Comparison of ENCODE assay signal across 9 mouse cellular contexts in the genomic region with DNA sequence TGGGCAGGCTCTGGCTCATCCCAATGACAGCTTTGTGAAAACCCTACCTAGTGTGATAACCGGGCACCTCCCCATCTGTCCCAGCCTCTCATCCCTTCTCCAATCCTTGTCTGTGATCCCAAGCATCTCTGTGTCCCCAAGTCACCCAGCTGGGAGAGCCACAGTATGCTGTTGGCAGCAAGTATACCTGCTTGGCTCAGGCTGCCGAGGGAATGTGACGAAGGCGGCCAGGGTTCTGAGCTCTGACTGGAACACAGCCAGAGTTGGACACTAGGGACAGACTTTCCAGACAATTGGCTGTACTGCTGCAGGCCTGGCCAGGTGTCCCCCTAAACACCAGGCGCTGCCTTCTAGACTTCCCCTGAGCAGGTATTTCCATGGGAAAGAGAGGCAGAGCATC.
A peak's percentile ranks its signal among the peaks of the same experiment; 100 is the strongest.
DNase-seq lines count a peak whose midpoint lies in the region.
"Had no signal": no experiment of that assay in that cellular context is flagged by ENCODE, and none has a peak within 500 bp of the region (broad histone marks: within the 10 kb centered on the region; RNA-seq: fewer than 3 reads in every experiment).

No protein-coding gene starts in this region.

- DNase-seq in kidney, adult 11 months = peak; percentile 5
- DNase-seq in kidney, postnatal 4 days = no peak
- peak; percentile 8 for DNase-seq in right cerebral cortex, adult 18-20 months
- no peak for DNase-seq in right cerebral cortex, postnatal 36 days (ENCODE audit: low spot score in 2 of 2)
- peak; percentile 62 for DNase-seq in gastrocnemius, postnatal 10 days
- no peak for DNase-seq in B cell, adult 2 months
- DNase-seq in spleen, postnatal 4 days (ENCODE audit: low spot score in 2 of 2) = no peak
- DNase-seq: right cerebral cortex, postnatal 25 days; thymus, postnatal 25 days had no signal

Comparison
In these comparisons a context has a peak if more than half of its experiments do, and no peak if none do; other contexts are left out.
1. DNase-seq: peak in kidney, adult 11 months (single experiment), right cerebral cortex, adult 18-20 months (single experiment) and gastrocnemius, postnatal 10 days (single experiment); none in kidney, postnatal 4 days (0 of 2), right cerebral cortex, postnatal 36 days (0 of 2), B cell, adult 2 months (0 of 2) and spleen, postnatal 4 days (0 of 2).